Mouse (Mus musculus): Measurements from ENCODE around the gene Zbtb20. TPM values are rescaled to one million over a fixed set of nuclear protein-coding genes. Genes with fewer than 3 reads are reported as not detected.

The Zbtb20 gene
- polyA plus RNA-seq, 1 experiment from 2014 or later, result 80.6 TPM

- WGBS, result 93% methylated on average over 7 of the region's 7 CpGs
- Histone ChIP-seq H3K9ac (replicated peaks; ENCODE audit: low read length) (no peak overlapping the region), H3K9me3 (ENCODE audit: control insufficient read depth, low read length) (no peaks in the 10 kb centered on the region), H3K4me2 (ENCODE audit: low read length) (no peak overlapping the region), H3K27ac (replicated peaks; ENCODE audit: low read depth, low read length) (no peak overlapping the region), H3K27me3 (ENCODE audit: control insufficient read depth, insufficient read depth, low read length) (no peaks in the 10 kb centered on the region), H3K4me3 (replicated peaks; ENCODE audit: low read depth, low read length) (no peak overlapping the region), H3K36me3 (ENCODE audit: control insufficient read depth, insufficient read depth, low read length) (peaks cover 19% of the 10 kb centered on the region; the same call in 1 of the 2 replicates), H3K4me1 (ENCODE audit: control insufficient read depth, insufficient read depth, low read length) (no peaks in the 10 kb centered on the region)
- DNase-seq, result no peak
- no peak for ATAC-seq (ENCODE audit: low FRiP score, low TSS enrichment)
Observed at GRCm38 (mm10) chr16:43634037-43634436, 758.4 kb downstream of the Zbtb20 start.

- H3K4me2 ChIP-seq (ENCODE audit: low read length), result no peak overlapping the region
- DNase-seq, result no peak
- 96% methylated on average over 8 of the region's 8 CpGs for WGBS
- no peak overlapping the region for H3K4me3 ChIP-seq (replicated peaks; ENCODE audit: low read depth, low read length)
- no peak for ATAC-seq (ENCODE audit: low FRiP score, low TSS enrichment)
- peaks cover 22% of the 10 kb centered on the region; the same call in 1 of the 2 replicates for H3K36me3 ChIP-seq (ENCODE audit: control insufficient read depth, insufficient read depth, low read length)
- H3K27me3 ChIP-seq (ENCODE audit: control insufficient read depth, insufficient read depth, low read length), result no peaks in the 10 kb centered on the region
- H3K9me3 ChIP-seq (ENCODE audit: control insufficient read depth, low read length), result no peaks in the 10 kb centered on the region
- H3K9ac ChIP-seq (replicated peaks; ENCODE audit: low read length), result no peak overlapping the region
- no peaks in the 10 kb centered on the region for H3K4me1 ChIP-seq (ENCODE audit: control insufficient read depth, insufficient read depth, low read length)
- H3K27ac ChIP-seq (replicated peaks; ENCODE audit: low read depth, low read length), result no peak overlapping the region
Observed at GRCm38 (mm10) chr16:43637241-43637640, 761.6 kb downstream of the Zbtb20 start.

- Histone ChIP-seq H3K4me3 (replicated peaks; ENCODE audit: low read depth, low read length) (no peak overlapping the region), H3K4me2 (ENCODE audit: low read length) (no peak overlapping the region), H3K9ac (replicated peaks; ENCODE audit: low read length) (no peak overlapping the region), H3K36me3 (ENCODE audit: control insufficient read depth, insufficient read depth, low read length) (peaks cover 27% of the 10 kb centered on the region; the same call in 1 of the 2 replicates), H3K27ac (replicated peaks; ENCODE audit: low read depth, low read length) (no peak overlapping the region), H3K4me1 (ENCODE audit: control insufficient read depth, insufficient read depth, low read length) (no peaks in the 10 kb centered on the region), H3K9me3 (ENCODE audit: control insufficient read depth, low read length) (no peaks in the 10 kb centered on the region), H3K27me3 (ENCODE audit: control insufficient read depth, insufficient read depth, low read length) (no peaks in the 10 kb centered on the region)
- DNase-seq (no peak), ATAC-seq (ENCODE audit: low FRiP score, low TSS enrichment) (no peak)
- 84% methylated on average over 21 of the region's 21 CpGs for WGBS
Observed at GRCm38 (mm10) chr16:43638406-43639049, 762.8 kb downstream of the Zbtb20 start.

- ATAC-seq (ENCODE audit: low FRiP score, low TSS enrichment), result no peak
- 93% methylated on average over 8 of the region's 8 CpGs for WGBS
Observed at GRCm38 (mm10) chr16:43641230-43641629, 765.5 kb downstream of the Zbtb20 start.

GRCm38 (mm10) chr16:43645879-43646278 lies 770.2 kb downstream of the Zbtb20 start:
- Histone ChIP-seq H3K4me1 (ENCODE audit: control insufficient read depth, insufficient read depth, low read length) (no peaks in the 10 kb centered on the region), H3K36me3 (ENCODE audit: control insufficient read depth, insufficient read depth, low read length) (peaks cover 12% of the 10 kb centered on the region; the same call in 1 of the 2 replicates), H3K9ac (replicated peaks; ENCODE audit: low read length) (no peak overlapping the region), H3K4me3 (replicated peaks; ENCODE audit: low read depth, low read length) (no peak overlapping the region), H3K27me3 (ENCODE audit: control insufficient read depth, insufficient read depth, low read length) (no peaks in the 10 kb centered on the region), H3K4me2 (ENCODE audit: low read length) (no peak overlapping the region), H3K9me3 (ENCODE audit: control insufficient read depth, low read length) (no peaks in the 10 kb centered on the region), H3K27ac (replicated peaks; ENCODE audit: low read depth, low read length) (no peak overlapping the region)
- no peak for ATAC-seq (ENCODE audit: low FRiP score, low TSS enrichment)
- no peak for DNase-seq
- 77% methylated on average over 4 of the region's 4 CpGs for WGBS

More at GRCm38 (mm10) chr16:43641230-43641629, 765.5 kb downstream of the Zbtb20 start:
- Histone ChIP-seq H3K9ac (replicated peaks; ENCODE audit: low read length) (no peak overlapping the region), H3K4me1 (ENCODE audit: control insufficient read depth, insufficient read depth, low read length) (no peaks in the 10 kb centered on the region), H3K4me3 (replicated peaks; ENCODE audit: low read depth, low read length) (no peak overlapping the region), H3K27me3 (ENCODE audit: control insufficient read depth, insufficient read depth, low read length) (no peaks in the 10 kb centered on the region), H3K9me3 (ENCODE audit: control insufficient read depth, low read length) (no peaks in the 10 kb centered on the region), H3K36me3 (ENCODE audit: control insufficient read depth, insufficient read depth, low read length) (peaks cover 20% of the 10 kb centered on the region; the same call in 1 of the 2 replicates), H3K27ac (replicated peaks; ENCODE audit: low read depth, low read length) (no peak overlapping the region), H3K4me2 (ENCODE audit: low read length) (no peak overlapping the region)
- no peak for DNase-seq

GRCm38 (mm10) chr16:43646943-43647342 lies 771.3 kb downstream of the Zbtb20 start:
- H3K27ac ChIP-seq (replicated peaks; ENCODE audit: low read depth, low read length), result no peak overlapping the region

GRCm38 (mm10) chr16:43647641-43648040 lies 772.0 kb downstream of the Zbtb20 start:
- no peak for DNase-seq
- no peaks in the 10 kb centered on the region for H3K4me1 ChIP-seq (ENCODE audit: control insufficient read depth, insufficient read depth, low read length)

More at GRCm38 (mm10) chr16:43646943-43647342, 771.3 kb downstream of the Zbtb20 start:
- Histone ChIP-seq H3K4me1 (ENCODE audit: control insufficient read depth, insufficient read depth, low read length) (no peaks in the 10 kb centered on the region), H3K9me3 (ENCODE audit: control insufficient read depth, low read length) (no peaks in the 10 kb centered on the region), H3K9ac (replicated peaks; ENCODE audit: low read length) (no peak overlapping the region), H3K27me3 (ENCODE audit: control insufficient read depth, insufficient read depth, low read length) (no peaks in the 10 kb centered on the region), H3K4me2 (ENCODE audit: low read length) (no peak overlapping the region), H3K36me3 (ENCODE audit: control insufficient read depth, insufficient read depth, low read length) (peaks cover 6% of the 10 kb centered on the region; the same call in 1 of the 2 replicates), H3K4me3 (replicated peaks; ENCODE audit: low read depth, low read length) (no peak overlapping the region)
- DNase-seq (no peak), ATAC-seq (ENCODE audit: low FRiP score, low TSS enrichment) (no peak)
- 91% methylated on average over 3 of the region's 3 CpGs for WGBS

GRCm38 (mm10) chr16:43650355-43651080 lies 774.8 kb downstream of the Zbtb20 start:
- Histone ChIP-seq H3K27me3 (ENCODE audit: control insufficient read depth, insufficient read depth, low read length) (no peaks in the 10 kb centered on the region), H3K4me2 (ENCODE audit: low read length) (no peak overlapping the region), H3K36me3 (ENCODE audit: control insufficient read depth, insufficient read depth, low read length) (no peaks in the 10 kb centered on the region), H3K27ac (replicated peaks; ENCODE audit: low read depth, low read length) (no peak overlapping the region), H3K4me3 (replicated peaks; ENCODE audit: low read depth, low read length) (no peak overlapping the region), H3K9ac (replicated peaks; ENCODE audit: low read length) (no peak overlapping the region), H3K9me3 (ENCODE audit: control insufficient read depth, low read length) (no peaks in the 10 kb centered on the region), H3K4me1 (ENCODE audit: control insufficient read depth, insufficient read depth, low read length) (no peaks in the 10 kb centered on the region)
- WGBS, result 98% methylated on average over 2 of the region's 3 CpGs
- ATAC-seq (ENCODE audit: low FRiP score, low TSS enrichment), result no peak
- DNase-seq, result no peak

More at GRCm38 (mm10) chr16:43647641-43648040, 772.0 kb downstream of the Zbtb20 start:
- Histone ChIP-seq H3K36me3 (ENCODE audit: control insufficient read depth, insufficient read depth, low read length) (peaks cover 5% of the 10 kb centered on the region; the same call in 1 of the 2 replicates), H3K27ac (replicated peaks; ENCODE audit: low read depth, low read length) (no peak overlapping the region), H3K4me3 (replicated peaks; ENCODE audit: low read depth, low read length) (no peak overlapping the region), H3K27me3 (ENCODE audit: control insufficient read depth, insufficient read depth, low read length) (no peaks in the 10 kb centered on the region), H3K9ac (replicated peaks; ENCODE audit: low read length) (no peak overlapping the region), H3K9me3 (ENCODE audit: control insufficient read depth, low read length) (no peaks in the 10 kb centered on the region), H3K4me2 (ENCODE audit: low read length) (no peak overlapping the region)
- ATAC-seq (ENCODE audit: low FRiP score, low TSS enrichment), result no peak
- WGBS, result 97% methylated on average over 1 of the region's 1 CpGs

Measured in midbrain, embryonic 14.5 days (tissue).